Mouse (Mus musculus): ENCODE data around the gene Dcun1d2. TPM values are rescaled to one million over a fixed set of nuclear protein-coding genes. Genes with fewer than 3 reads are reported as not detected.
A peak's percentile ranks its signal among the peaks of the same experiment; 100 is the strongest.

The Dcun1d2 gene
- polyA plus RNA-seq, 1 experiment from 2014 or later: 29.6 TPM

DNA sequence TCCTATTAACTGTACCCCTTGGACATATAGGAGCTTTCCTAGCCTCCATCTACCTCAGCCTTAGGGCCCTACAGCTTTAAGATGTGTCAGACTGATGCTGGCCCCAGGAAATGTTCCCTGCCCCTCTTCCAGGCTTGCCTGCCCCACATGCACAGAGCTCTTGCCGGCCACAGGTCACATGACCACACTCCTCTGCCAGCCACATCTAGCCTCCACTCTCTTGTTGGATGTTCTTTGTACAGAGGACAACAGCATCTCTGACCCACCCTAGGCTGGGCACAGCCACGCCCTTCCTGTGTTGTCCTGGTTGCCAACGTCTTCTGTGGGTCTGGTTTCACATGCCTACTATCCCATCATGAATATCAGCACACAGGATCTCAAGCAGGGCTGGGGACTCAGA, 60.7 kb downstream of the Dcun1d2 start:
- H3K27ac ChIP-seq (ENCODE audit: poor library complexity, severe bottlenecking): peak overlapping the region; percentile 86
- no peaks in the 10 kb centered on the region for H3K9me3 ChIP-seq (replicated peaks)
- no peak for ATAC-seq (ENCODE audit: insufficient number of reproducible peaks, low FRiP score)
- H3K27me3 ChIP-seq (replicated peaks): no peaks in the 10 kb centered on the region
- no peak overlapping the region for H3K9ac ChIP-seq
- H3K36me3 ChIP-seq: peaks cover 38% of the 10 kb centered on the region
- H3K4me2 ChIP-seq: no peak overlapping the region
- no peak overlapping the region for H3K4me3 ChIP-seq
- peaks cover 65% of the 10 kb centered on the region for H3K4me1 ChIP-seq (replicated peaks)
- WGBS: 53% methylated on average over 3 of the region's 3 CpGs

DNA sequence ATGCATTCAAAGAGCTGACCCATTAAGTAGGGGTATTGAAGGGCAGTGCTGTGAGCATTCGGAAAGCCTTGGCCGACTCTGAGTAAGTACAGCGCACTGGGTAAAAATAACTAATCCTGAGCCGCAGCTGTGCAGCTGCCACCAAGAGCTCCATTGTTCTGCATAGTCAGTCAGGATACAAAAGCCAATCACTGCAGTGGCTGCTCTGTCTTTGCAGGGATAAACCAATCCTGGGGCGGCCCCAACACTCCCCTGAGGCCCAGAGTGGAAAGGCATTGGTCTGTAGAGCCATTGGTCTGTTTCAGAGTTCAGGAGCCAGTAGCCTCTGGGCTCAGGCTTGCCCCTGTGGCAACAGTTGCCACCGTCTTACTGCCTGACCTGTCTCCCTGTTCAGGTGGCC, 61.6 kb downstream of the Dcun1d2 start:
- Histone ChIP-seq H3K4me2 (peak overlapping the region; percentile 40), H3K4me3 (no peak overlapping the region), H3K4me1 (replicated peaks) (peaks cover 57% of the 10 kb centered on the region), H3K36me3 (peaks cover 41% of the 10 kb centered on the region), H3K9ac (peak overlapping the region; percentile 52), H3K27ac (ENCODE audit: poor library complexity, severe bottlenecking) (peak overlapping the region; percentile 86), H3K27me3 (replicated peaks) (no peaks in the 10 kb centered on the region), H3K9me3 (replicated peaks) (no peaks in the 10 kb centered on the region)
- 57% methylated on average over 6 of the region's 6 CpGs for WGBS
- ATAC-seq (ENCODE audit: insufficient number of reproducible peaks, low FRiP score): peak; percentile 39; the same call in 1 of the 2 replicates

DNA sequence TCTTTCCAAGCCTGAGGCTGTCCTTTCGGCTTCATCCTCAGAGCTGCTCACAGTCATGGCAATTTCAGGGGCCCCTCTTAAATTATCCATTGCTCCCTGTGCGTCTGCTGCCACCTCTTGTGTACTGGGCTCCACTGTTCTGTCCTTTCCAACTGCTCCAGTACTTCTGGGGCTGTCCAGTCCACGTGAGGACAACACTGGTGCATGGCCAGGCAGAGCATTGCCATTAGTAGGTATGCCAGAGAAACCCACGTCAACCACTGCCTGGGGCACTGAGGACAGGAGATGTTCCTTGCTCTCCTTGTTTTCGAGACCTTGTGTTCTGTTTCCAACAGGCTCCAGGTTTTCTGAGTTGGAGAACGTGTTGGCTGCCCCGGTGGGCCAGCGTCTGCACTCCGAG, 63.5 kb downstream of the Dcun1d2 start:
- no peak for ATAC-seq (ENCODE audit: insufficient number of reproducible peaks, low FRiP score)
- no peak overlapping the region for H3K27ac ChIP-seq (ENCODE audit: poor library complexity, severe bottlenecking)
- H3K36me3 ChIP-seq: peaks cover 49% of the 10 kb centered on the region
- H3K9me3 ChIP-seq (replicated peaks): no peaks in the 10 kb centered on the region
- H3K27me3 ChIP-seq (replicated peaks): no peaks in the 10 kb centered on the region
- peaks cover 38% of the 10 kb centered on the region for H3K4me1 ChIP-seq (replicated peaks)
- H3K4me3 ChIP-seq: no peak overlapping the region
- H3K9ac ChIP-seq: no peak overlapping the region
- WGBS: 79% methylated on average over 9 of the region's 9 CpGs
- H3K4me2 ChIP-seq: no peak overlapping the region

DNA sequence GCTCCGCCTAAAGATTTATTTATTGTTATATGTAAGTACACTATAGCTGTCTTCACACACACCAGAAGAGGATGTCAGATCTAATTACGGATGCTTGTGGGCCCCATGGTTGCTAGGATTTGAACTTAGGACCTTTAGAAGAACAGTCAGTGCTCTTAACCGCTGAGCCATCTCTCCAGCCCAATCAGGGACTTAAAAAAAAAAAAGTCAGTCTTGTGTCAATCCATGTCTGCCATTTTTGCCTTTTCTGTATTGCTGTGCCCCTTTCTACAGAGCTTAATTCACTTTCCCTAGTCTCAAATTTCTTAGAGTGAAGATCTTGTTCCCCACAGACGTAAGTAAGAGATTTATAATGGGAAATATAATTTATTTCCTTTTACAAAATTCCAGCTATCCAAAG, 69.5 kb downstream of the Dcun1d2 start:
- no peak overlapping the region for H3K27ac ChIP-seq (ENCODE audit: poor library complexity, severe bottlenecking)
- H3K4me2 ChIP-seq: no peak overlapping the region
- no peaks in the 10 kb centered on the region for H3K9me3 ChIP-seq (replicated peaks)
- H3K4me1 ChIP-seq (replicated peaks): peaks cover 28% of the 10 kb centered on the region
- ATAC-seq (ENCODE audit: insufficient number of reproducible peaks, low FRiP score): no peak
- no peaks in the 10 kb centered on the region for H3K27me3 ChIP-seq (replicated peaks)
- H3K4me3 ChIP-seq: no peak overlapping the region
- H3K36me3 ChIP-seq: peaks cover 29% of the 10 kb centered on the region
- no peak overlapping the region for H3K9ac ChIP-seq
- WGBS: 85% methylated on average over 4 of the region's 4 CpGs

DNA sequence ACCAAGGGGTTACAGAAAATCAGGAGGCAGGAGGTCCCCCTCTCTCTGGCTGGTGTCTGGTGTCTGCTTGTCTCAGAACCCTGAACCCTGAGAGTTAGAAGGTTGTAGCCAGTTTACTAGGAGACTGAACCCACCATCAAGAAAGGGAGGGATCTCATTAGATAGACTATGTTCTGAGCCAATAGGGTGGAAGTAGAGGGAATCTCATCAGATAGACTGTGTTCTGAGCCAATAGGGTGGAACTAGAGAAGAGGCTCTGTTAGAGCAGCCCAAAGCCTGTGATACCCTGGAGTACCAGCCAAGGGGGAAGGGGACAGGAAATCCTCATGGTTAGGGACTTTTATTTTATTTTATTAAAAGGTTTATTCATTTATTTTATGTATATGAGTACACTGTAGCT, 69.9 kb downstream of the Dcun1d2 start:
- no peak overlapping the region for H3K27ac ChIP-seq (ENCODE audit: poor library complexity, severe bottlenecking)
- H3K9ac ChIP-seq: no peak overlapping the region
- peaks cover 25% of the 10 kb centered on the region for H3K36me3 ChIP-seq
- no peaks in the 10 kb centered on the region for H3K27me3 ChIP-seq (replicated peaks)
- ATAC-seq (ENCODE audit: insufficient number of reproducible peaks, low FRiP score): no peak
- peaks cover 33% of the 10 kb centered on the region for H3K4me1 ChIP-seq (replicated peaks)
- H3K9me3 ChIP-seq (replicated peaks): no peaks in the 10 kb centered on the region
- no peak overlapping the region for H3K4me3 ChIP-seq
- no peak overlapping the region for H3K4me2 ChIP-seq

DNA sequence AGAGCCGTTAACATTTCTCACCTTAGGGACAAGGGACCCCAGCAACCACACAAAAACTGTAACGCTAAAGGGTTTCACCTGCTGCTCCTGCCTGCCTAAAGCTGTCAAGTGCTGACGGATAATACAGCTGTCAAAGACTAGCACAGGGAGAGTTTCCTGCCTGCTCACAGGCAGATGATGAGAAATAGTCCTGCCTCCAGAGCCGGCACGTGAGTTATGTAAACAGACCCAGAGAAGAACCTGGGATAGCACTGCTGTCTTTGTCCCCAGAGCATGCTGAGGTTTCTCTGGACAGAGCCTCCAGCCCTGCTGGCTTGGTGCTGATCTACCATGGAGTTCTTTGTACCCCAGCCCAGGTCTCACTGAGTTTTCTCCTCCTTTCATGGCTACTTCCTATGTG, 70.8 kb downstream of the Dcun1d2 start:
- no peak overlapping the region for H3K9ac ChIP-seq
- H3K9me3 ChIP-seq (replicated peaks): no peaks in the 10 kb centered on the region
- no peaks in the 10 kb centered on the region for H3K27me3 ChIP-seq (replicated peaks)
- H3K27ac ChIP-seq (ENCODE audit: poor library complexity, severe bottlenecking): no peak overlapping the region
- no peak for ATAC-seq (ENCODE audit: insufficient number of reproducible peaks, low FRiP score)
- H3K36me3 ChIP-seq: peaks cover 16% of the 10 kb centered on the region
- peaks cover 38% of the 10 kb centered on the region for H3K4me1 ChIP-seq (replicated peaks)
- no peak overlapping the region for H3K4me3 ChIP-seq
- 35% methylated on average over 5 of the region's 5 CpGs for WGBS
- no peak overlapping the region for H3K4me2 ChIP-seq

DNA sequence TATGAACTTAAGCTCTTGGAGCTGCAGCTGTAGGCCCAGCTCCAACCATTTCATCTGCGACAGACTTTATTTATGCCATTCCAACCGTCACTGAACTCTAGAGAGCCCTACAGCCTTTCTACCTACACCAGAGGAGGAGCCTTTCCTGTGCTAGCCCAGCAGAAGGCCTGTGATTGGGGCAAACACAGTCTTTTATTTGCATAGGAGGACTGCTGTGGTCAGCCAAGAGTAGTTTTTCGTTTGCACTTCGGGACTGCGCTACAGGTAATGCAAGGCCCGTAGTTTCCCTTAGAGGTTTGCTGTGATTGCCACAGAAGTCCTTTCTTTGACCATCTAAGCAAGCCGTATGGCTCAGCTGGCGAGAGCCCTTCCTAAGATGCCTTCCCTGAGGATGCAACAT, 71.5 kb downstream of the Dcun1d2 start:
- no peak overlapping the region for H3K4me2 ChIP-seq
- H3K4me1 ChIP-seq (replicated peaks): peaks cover 40% of the 10 kb centered on the region
- H3K27ac ChIP-seq (ENCODE audit: poor library complexity, severe bottlenecking): 0 out of 2 replicates have a peak overlapping the region, but pooled peaks have one; percentile 6
- H3K9ac ChIP-seq: no peak overlapping the region
- peaks cover 9% of the 10 kb centered on the region; the same call in 1 of the 2 replicates for H3K36me3 ChIP-seq
- H3K9me3 ChIP-seq (replicated peaks): no peaks in the 10 kb centered on the region
- ATAC-seq (ENCODE audit: insufficient number of reproducible peaks, low FRiP score): no peak
- 72% methylated on average over 8 of the region's 8 CpGs for WGBS
- H3K4me3 ChIP-seq: no peak overlapping the region
- no peaks in the 10 kb centered on the region for H3K27me3 ChIP-seq (replicated peaks)

DNA sequence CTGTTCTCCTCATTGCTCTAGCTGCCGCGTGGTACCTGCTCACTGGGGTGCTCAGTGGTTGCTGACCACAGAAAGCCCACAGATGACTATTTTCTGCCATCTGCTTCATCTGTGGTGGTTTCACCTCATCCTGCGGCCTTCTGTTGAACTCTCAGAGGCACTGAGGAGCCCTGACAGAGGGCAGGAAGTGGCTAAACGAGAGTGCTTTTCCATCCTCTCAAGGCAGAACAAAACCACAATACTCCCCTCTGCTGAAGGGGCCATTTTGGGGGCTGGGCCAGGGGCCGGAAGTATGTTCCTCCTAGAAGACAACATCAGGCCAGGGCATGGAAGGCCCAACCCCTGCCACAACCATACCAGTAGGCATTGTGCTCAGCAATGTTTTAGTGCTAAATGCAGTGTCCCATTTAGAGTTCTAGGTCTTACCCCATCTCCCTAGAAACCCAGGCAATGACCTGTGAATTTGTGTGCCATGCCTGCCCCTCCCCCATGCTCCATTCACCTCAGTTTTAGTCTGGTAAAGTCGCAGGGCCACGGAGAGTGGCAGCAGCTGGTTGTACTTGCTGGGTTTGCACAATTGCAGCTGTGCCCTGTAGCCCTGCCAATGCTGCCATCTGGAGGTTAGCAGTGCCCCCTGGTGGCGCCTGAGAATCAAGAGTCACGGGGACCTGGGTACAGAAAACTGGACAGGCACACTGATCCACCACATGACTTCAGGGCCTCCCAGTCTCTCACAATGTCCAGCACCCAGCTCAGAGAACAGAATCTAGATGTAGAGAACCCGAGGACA, 74.3 kb downstream of the Dcun1d2 start:
- peak overlapping the region; percentile 58; the same call in 1 of the 2 replicates for H3K4me2 ChIP-seq
- 20% methylated on average over 10 of the region's 10 CpGs for WGBS
- H3K4me3 ChIP-seq: no peak overlapping the region
- peak; percentile 67 for ATAC-seq (ENCODE audit: insufficient number of reproducible peaks, low FRiP score)
- H3K4me1 ChIP-seq (replicated peaks): peaks cover 62% of the 10 kb centered on the region
- H3K36me3 ChIP-seq: no peaks in the 10 kb centered on the region
- H3K9me3 ChIP-seq (replicated peaks): no peaks in the 10 kb centered on the region
- peak overlapping the region; percentile 63 for H3K27ac ChIP-seq (ENCODE audit: poor library complexity, severe bottlenecking)
- H3K9ac ChIP-seq: peak overlapping the region; percentile 3; the same call in 1 of the 2 replicates
- H3K27me3 ChIP-seq (replicated peaks): no peaks in the 10 kb centered on the region

DNA sequence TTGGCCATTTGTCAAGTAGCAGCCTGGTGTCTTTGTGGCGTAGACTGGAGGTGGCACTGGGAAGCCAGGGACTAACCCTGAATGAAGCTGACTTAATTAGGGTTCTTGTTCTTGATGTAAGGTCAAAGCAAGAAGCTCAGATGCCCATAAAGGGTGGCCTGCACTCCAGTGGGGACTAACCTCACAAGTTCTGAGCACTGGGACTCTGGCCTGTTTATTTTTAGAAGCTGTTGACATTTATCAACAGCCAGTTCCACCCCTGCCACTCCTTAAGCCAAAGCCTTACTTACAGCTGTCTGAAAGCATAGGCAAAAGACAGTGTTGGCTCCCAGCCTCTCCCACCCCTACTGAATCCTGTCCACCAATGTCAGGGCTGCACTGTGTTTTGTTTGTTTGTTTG, 78.2 kb downstream of the Dcun1d2 start:
- WGBS: 30% methylated on average over 1 of the region's 1 CpGs
- Histone ChIP-seq H3K4me1 (replicated peaks) (peaks cover 70% of the 10 kb centered on the region), H3K27ac (ENCODE audit: poor library complexity, severe bottlenecking) (peak overlapping the region; percentile 90), H3K27me3 (replicated peaks) (no peaks in the 10 kb centered on the region), H3K9ac (no peak overlapping the region), H3K9me3 (replicated peaks) (no peaks in the 10 kb centered on the region), H3K36me3 (no peaks in the 10 kb centered on the region), H3K4me2 (peak overlapping the region; percentile 48), H3K4me3 (no peak overlapping the region)
- ATAC-seq (ENCODE audit: insufficient number of reproducible peaks, low FRiP score): peak; percentile 42

DNA sequence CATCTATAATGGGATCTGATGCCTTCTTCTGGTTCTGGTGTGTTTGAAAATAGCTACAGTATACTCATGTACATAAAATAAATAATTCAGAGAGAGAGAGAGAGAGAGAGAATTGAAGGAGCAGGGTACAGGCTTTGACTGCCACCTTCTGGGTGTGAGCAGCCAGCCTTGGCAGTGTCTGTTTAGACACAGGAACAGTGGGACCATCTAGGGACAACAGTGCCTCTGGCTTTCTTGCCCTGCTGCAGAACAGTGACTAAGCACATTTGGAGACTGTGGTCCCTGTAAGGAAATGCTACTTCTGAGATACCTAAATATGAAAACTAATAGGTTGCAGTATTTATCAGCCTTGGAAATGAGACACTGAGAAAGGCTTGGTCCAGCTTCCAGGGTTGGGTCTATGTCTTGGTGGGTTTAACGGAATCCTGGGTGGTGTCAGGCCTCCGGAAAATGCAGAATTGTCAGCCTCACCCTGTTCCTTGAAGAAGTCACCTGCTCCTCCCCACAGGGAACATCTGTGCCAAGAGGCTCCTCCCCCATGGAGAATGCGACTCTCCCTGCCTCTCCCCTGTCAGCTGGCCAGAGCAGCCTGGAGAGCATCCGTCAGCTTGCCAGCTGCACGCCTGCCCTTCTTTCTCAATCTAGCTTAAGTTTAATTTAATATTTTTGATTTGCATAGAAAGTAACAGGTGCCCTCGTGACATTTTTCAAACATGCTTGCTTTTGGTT, 79.1 kb downstream of the Dcun1d2 start:
- H3K4me3 ChIP-seq: no peak overlapping the region
- no peaks in the 10 kb centered on the region for H3K9me3 ChIP-seq (replicated peaks)
- peak; percentile 72 for ATAC-seq (ENCODE audit: insufficient number of reproducible peaks, low FRiP score)
- H3K36me3 ChIP-seq: no peaks in the 10 kb centered on the region
- H3K27me3 ChIP-seq (replicated peaks): no peaks in the 10 kb centered on the region
- WGBS: 23% methylated on average over 6 of the region's 6 CpGs
- peak overlapping the region; percentile 41; the same call in 1 of the 2 replicates for H3K9ac ChIP-seq
- H3K4me2 ChIP-seq: no peak overlapping the region
- H3K27ac ChIP-seq (ENCODE audit: poor library complexity, severe bottlenecking): peak overlapping the region; percentile 90
- H3K4me1 ChIP-seq (replicated peaks): peaks cover 68% of the 10 kb centered on the region

DNA sequence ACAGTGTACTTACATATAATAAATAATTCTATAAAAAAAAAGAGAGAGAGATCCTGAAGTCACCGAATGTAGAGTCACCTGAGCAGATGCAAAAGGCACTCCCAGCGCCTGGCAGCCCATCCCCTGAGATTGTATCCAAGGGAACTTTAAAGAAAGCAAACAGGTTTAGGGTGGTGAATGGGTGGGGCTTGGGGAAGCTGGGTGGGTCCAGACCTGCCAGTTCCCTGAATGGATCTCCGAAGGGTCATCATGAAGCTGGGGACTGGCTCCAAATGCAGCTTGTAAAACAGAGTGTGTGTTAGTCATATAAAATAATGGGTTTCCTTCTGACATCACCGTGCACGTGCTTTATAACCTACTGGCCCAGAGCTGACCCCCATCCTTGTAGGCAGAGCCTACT, 81.6 kb downstream of the Dcun1d2 start:
- H3K4me2 ChIP-seq: no peak overlapping the region
- H3K27ac ChIP-seq (ENCODE audit: poor library complexity, severe bottlenecking): no peak overlapping the region
- ATAC-seq (ENCODE audit: insufficient number of reproducible peaks, low FRiP score): no peak
- no peak overlapping the region for H3K9ac ChIP-seq
- H3K9me3 ChIP-seq (replicated peaks): 0 out of 2 replicates have a peak, but pooled peaks cover 3% of the 10 kb centered on the region
- H3K36me3 ChIP-seq: no peaks in the 10 kb centered on the region
- peaks cover 12% of the 10 kb centered on the region for H3K27me3 ChIP-seq (replicated peaks)
- H3K4me1 ChIP-seq (replicated peaks): peaks cover 60% of the 10 kb centered on the region
- WGBS: 39% methylated on average over 5 of the region's 5 CpGs
- no peak overlapping the region for H3K4me3 ChIP-seq
